Mouse (Mus musculus) C2C12 (cell line): ENCODE measurements around the gene Ftl1. TPM values are rescaled to one million over a fixed set of nuclear protein-coding genes. Genes with fewer than 3 reads are reported as not detected.

Source experiments
- H3K27me3 ChIP-seq: one replicate; pipeline ENCODE4 v1.6.1; 2011; ENCODE audit not compliant: control insufficient read depth, insufficient read depth, insufficient read length
- H3K36me3 ChIP-seq: one replicate; pipeline ENCODE4 v1.6.1; 2011; ENCODE audit not compliant: control insufficient read depth, insufficient read depth
- H3K4me3 ChIP-seq: one replicate; pipeline ENCODE4 v1.5.1; 2011; ENCODE audit warnings: mild to moderate bottlenecking, control low read depth; ENCODE audit not compliant: poor library complexity, insufficient read depth, severe bottlenecking
- H3K79me2 ChIP-seq: one replicate; pipeline ENCODE4 v1.6.1; 2011; ENCODE audit not compliant: control insufficient read depth, insufficient read depth
- H3K79me3 ChIP-seq: one replicate; pipeline ENCODE4 v1.6.1; 2011; ENCODE audit warnings: low read depth, control low read depth
- H3ac ChIP-seq: one replicate; pipeline ENCODE3; 2011; ENCODE audit warnings: low read depth; ENCODE audit not compliant: control insufficient read depth, insufficient read length
- CEBPB ChIP-seq: IDR thresholded peaks from one replicate; pipeline ENCODE4 v1.6.1; 2011; ENCODE audit warnings: low read depth, mild to moderate bottlenecking, control low read depth, moderate library complexity
- CTCF ChIP-seq: IDR thresholded peaks from one replicate; pipeline ENCODE4 v1.5.1; 2011; ENCODE audit not compliant: control insufficient read depth, insufficient read depth, insufficient read length
- FOSL1 ChIP-seq: IDR thresholded peaks from one replicate; pipeline ENCODE4 v1.8.0; 2011; ENCODE audit warnings: mild to moderate bottlenecking, low read length; ENCODE audit not compliant: poor library complexity, insufficient read depth, severe bottlenecking
- MAX ChIP-seq: IDR thresholded peaks from one replicate; pipeline ENCODE4 v1.6.1; 2011; ENCODE audit warnings: mild to moderate bottlenecking, control low read depth
- MYOD1 ChIP-seq: IDR thresholded peaks from one replicate; pipeline ENCODE4 v1.6.1; 2011; ENCODE audit warnings: low read depth; ENCODE audit not compliant: control insufficient read depth, insufficient read length
- MYOG ChIP-seq: IDR thresholded peaks from one replicate; pipeline ENCODE4 v1.6.1; 2011; ENCODE audit not compliant: control insufficient read depth, insufficient read length; ENCODE audit errors: extremely low read depth
- USF1 ChIP-seq: IDR thresholded peaks from one replicate; pipeline ENCODE4 v1.6.1; 2011; ENCODE audit warnings: low read depth, mild to moderate bottlenecking, control low read depth, moderate library complexity
- polyA plus RNA-seq: library from polyadenylated mRNA; unstranded; fragments of >200 nt; fragmentation: generic; extraction: Trizol; gene quantifications from one replicate; pipeline ENCODE4 v1.2.1, GENCODE M21; 2012; ENCODE audit warnings: missing spikeins

The Ftl1 gene
- polyA plus RNA-seq, 1 experiment: 14,288 TPM

- Histone ChIP-seq H3K27me3 (no peaks in the 10 kb centered on the region), H3ac (peak overlapping the region; percentile 49), H3K79me2 (no peaks in the 10 kb centered on the region), H3K36me3 (no peaks in the 10 kb centered on the region), H3K4me3 (peak overlapping the region; percentile 21), H3K79me3 (no peaks in the 10 kb centered on the region)
- TF ChIP-seq MAX: no peak
- TF ChIP-seq FOSL1: no peak
- no peak for TF ChIP-seq USF1
- no peak for TF ChIP-seq MYOD1
- no peak for TF ChIP-seq CTCF
- TF ChIP-seq CEBPB: no peak
- no peak for TF ChIP-seq MYOG
Observed at GRCm38 (mm10) chr7:45475291-45475969, 15.7 kb upstream of the Ftl1 start.

- H3K4me3 ChIP-seq: no peak overlapping the region
- H3K79me3 ChIP-seq: peaks cover 7% of the 10 kb centered on the region
- no peaks in the 10 kb centered on the region for H3K27me3 ChIP-seq
- H3K79me2 ChIP-seq: peaks cover 7% of the 10 kb centered on the region
- no peak overlapping the region for H3ac ChIP-seq
- TF ChIP-seq USF1 (no peak), MYOG (no peak), MYOD1 (no peak), CEBPB (no peak), FOSL1 (no peak), CTCF (no peak), MAX (no peak)
- peaks cover under 1% of the 10 kb centered on the region for H3K36me3 ChIP-seq
Observed at GRCm38 (mm10) chr7:45470869-45471268, 11.2 kb upstream of the Ftl1 start.

GRCm38 (mm10) chr7:45467090-45467670 lies 7.5 kb upstream of the Ftl1 start:
- H3K27me3 ChIP-seq: no peaks in the 10 kb centered on the region
- peaks cover 34% of the 10 kb centered on the region for H3K79me3 ChIP-seq
- peaks cover 43% of the 10 kb centered on the region for H3K79me2 ChIP-seq
- peaks cover 37% of the 10 kb centered on the region for H3K36me3 ChIP-seq
- peak overlapping the region; percentile 46 for H3ac ChIP-seq
- TF ChIP-seq MAX (no peak), CTCF (no peak), FOSL1 (no peak), MYOG (no peak), CEBPB (no peak), USF1 (no peak), MYOD1 (no peak)
- no peak overlapping the region for H3K4me3 ChIP-seq

- Histone ChIP-seq H3K79me2 (peaks cover 43% of the 10 kb centered on the region), H3K79me3 (peaks cover 34% of the 10 kb centered on the region), H3K36me3 (peaks cover 42% of the 10 kb centered on the region), H3ac (peak within 1 kb of the TSS; percentile 75), H3K4me3 (peak within 1 kb of the TSS; percentile 76), H3K27me3 (no peaks in the 10 kb centered on the region)
- peak; percentile 97 for TF ChIP-seq USF1
- TF ChIP-seq MAX: peak; percentile 79
- TF ChIP-seq CTCF: no peak
Observed at GRCm38 (mm10) chr7:45466283-45467089, 6.8 kb upstream of the Ftl1 start, which contains the start of gene Bax. Gene Bax (minus strand): TSS chr7:45466898.

GRCm38 (mm10) chr7:45465549-45465948 lies 5.9 kb upstream of the Ftl1 start:
- no peaks in the 10 kb centered on the region for H3K27me3 ChIP-seq
- TF ChIP-seq USF1 (no peak), MYOD1 (no peak), CTCF (no peak), CEBPB (no peak), MAX (no peak), MYOG (no peak), FOSL1 (no peak)

More at GRCm38 (mm10) chr7:45465549-45465948, 5.9 kb upstream of the Ftl1 start:
- Histone ChIP-seq H3K79me3 (peaks cover 36% of the 10 kb centered on the region), H3K79me2 (peaks cover 44% of the 10 kb centered on the region), H3ac (peak overlapping the region; percentile 75), H3K4me3 (peak overlapping the region; percentile 76), H3K36me3 (peaks cover 42% of the 10 kb centered on the region)
